Mouse (Mus musculus) adrenal gland (tissue): ENCODE results near the gene Slco2b1.
"Not testable (repeated sequence)": the region's sequence is repeated elsewhere in the genome, so short reads cannot be mapped to it uniquely, and the experiment has no call there.

Experiments used
- intact Hi-C: fragments of 180-260 bp; cut with DNase I; formaldehyde crosslinking; loops from one replicate; pipeline ENCODE4 v1.15.1; 2025

The Slco2b1 gene

GRCm38 (mm10) chr7:99694424-99694823, 16.7 kb downstream of the Slco2b1 start:
- intact Hi-C loops, result not testable (repeated sequence)

DNA sequence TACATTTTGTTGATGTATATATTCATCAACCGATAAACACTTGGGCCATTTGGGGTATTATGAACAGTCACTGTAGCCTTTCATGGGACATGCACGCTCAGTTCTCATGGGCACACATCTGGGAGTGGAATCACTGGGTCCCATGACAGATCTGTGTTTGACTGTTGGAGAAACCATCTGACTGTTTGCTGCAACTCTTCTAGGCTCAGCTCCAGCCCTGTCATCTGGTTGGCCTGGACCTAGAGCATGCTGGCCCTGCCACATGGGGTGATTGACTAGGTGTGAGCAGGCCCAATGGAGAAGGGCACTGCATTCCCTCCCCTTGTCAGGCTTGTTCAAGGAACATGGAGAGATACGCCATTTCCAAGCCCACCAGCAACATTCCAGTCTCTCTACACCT, 17.2 kb downstream of the Slco2b1 start:
- intact Hi-C loops, result no loop called here

DNA sequence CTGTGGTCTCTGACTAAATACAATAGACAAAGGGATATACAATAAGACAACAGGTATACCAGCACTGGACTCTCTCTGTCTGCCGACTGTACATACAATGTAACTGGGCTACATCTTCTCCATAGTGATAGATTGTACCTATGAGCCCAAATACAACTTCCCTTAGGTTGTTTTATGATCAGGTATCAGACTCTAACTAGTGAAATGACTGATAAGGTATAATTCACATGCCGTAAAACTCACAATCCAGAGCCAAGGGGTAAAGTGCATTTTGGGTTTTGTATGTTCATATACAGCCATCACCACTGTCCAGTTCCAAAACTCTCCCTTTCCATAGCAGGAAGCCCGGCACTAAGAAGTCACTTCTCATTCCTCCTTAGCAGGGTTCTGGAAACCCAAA, 17.8 kb downstream of the Slco2b1 start:
- intact Hi-C loops, result no loop called here

GRCm38 (mm10) chr7:99692396-99692795, 18.7 kb downstream of the Slco2b1 start:
- intact Hi-C loops, result no loop called here

- intact Hi-C loops, result no loop called here
Measured at GRCm38 (mm10) chr7:99690819-99691218, 20.3 kb downstream of the Slco2b1 start.

GRCm38 (mm10) chr7:99684086-99684485, 27.1 kb downstream of the Slco2b1 start:
- intact Hi-C loops, result no loop called here

GRCm38 (mm10) chr7:99680771-99681170, 30.4 kb downstream of the Slco2b1 start:
- intact Hi-C loops, result no loop called here

GRCm38 (mm10) chr7:99674890-99675289, 36.2 kb downstream of the Slco2b1 start:
- intact Hi-C loops, result no loop called here

GRCm38 (mm10) chr7:99674209-99674608, 36.9 kb downstream of the Slco2b1 start:
- intact Hi-C loops, result no loop called here

DNA sequence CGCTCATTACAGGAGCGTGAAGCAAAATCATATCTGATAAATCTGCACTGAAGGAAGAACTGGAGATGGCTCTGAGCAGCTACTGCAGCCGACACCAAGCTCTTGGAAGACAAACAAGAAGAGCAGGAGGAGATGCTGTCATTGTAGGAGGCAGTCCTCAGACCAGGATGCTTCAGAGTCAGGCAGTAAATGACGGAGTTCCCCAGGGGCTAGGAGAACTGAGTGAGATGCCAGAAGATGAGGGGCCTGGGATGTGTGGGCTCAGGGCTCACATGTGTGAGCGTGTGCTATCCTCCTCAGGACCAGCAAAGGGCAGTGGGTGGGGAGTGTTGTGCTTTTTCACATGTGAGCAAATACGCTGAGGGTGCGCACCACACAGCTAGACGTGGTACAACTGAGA, 38.0 kb downstream of the Slco2b1 start:
- intact Hi-C loops, result no loop called here

- intact Hi-C loops, result no loop called here
Measured at GRCm38 (mm10) chr7:99671544-99672435, 39.4 kb downstream of the Slco2b1 start.

DNA sequence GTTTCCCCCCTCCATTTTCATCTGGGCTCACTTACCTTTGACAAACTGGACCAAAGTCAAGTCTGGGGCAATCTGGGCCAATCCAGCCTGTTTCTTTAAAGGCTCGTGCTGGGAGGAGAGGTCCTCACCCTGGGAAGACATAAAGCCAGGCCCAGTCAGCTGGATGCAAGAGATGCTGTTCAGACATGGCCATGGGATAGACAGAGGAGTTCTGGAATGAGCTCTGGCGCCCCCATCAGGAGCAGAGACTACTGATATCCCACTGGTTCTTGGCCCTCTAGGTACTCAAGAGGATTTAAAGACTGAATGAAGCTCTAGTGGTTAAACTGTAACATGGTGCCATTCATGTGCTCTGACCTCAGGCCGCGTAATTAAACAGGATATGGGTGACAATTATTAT, 40.2 kb downstream of the Slco2b1 start:
- intact Hi-C loops, result no loop called here

GRCm38 (mm10) chr7:99668802-99669201, 42.3 kb downstream of the Slco2b1 start:
- intact Hi-C loops, result loop anchor here (5.0 kb wide), 1 partner anchor 42 kb away; the partner anchor contains the start of gene Tpbgl

DNA sequence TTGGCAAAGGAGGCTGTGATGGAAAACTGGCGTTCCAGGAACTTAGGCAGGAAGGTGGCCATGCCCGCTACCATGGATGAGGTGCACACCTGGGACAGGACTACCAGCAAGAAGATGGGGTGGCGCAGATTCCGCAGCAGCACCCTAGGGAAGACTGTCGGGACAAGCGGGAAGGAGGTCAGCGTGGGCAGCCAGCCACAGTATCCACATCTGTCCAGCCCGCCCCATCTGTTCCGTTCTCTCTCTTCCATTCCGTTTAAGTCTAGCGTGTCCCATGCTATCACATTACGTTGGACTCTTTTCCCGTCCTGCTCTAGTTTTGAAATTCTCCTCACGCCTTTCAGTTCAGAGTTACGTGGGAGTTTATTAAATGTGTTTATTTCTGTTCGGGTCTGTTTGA, 44.0 kb downstream of the Slco2b1 start:
- intact Hi-C loops, result loop anchor here (5.0 kb wide), 1 partner anchor 40 kb away; the partner anchor contains the start of gene Tpbgl

- intact Hi-C loops, result loop anchor here (5.0 kb wide), 1 partner anchor 39 kb away; the partner anchor contains the start of gene Tpbgl
Measured at GRCm38 (mm10) chr7:99665731-99666452, 45.2 kb downstream of the Slco2b1 start.

DNA sequence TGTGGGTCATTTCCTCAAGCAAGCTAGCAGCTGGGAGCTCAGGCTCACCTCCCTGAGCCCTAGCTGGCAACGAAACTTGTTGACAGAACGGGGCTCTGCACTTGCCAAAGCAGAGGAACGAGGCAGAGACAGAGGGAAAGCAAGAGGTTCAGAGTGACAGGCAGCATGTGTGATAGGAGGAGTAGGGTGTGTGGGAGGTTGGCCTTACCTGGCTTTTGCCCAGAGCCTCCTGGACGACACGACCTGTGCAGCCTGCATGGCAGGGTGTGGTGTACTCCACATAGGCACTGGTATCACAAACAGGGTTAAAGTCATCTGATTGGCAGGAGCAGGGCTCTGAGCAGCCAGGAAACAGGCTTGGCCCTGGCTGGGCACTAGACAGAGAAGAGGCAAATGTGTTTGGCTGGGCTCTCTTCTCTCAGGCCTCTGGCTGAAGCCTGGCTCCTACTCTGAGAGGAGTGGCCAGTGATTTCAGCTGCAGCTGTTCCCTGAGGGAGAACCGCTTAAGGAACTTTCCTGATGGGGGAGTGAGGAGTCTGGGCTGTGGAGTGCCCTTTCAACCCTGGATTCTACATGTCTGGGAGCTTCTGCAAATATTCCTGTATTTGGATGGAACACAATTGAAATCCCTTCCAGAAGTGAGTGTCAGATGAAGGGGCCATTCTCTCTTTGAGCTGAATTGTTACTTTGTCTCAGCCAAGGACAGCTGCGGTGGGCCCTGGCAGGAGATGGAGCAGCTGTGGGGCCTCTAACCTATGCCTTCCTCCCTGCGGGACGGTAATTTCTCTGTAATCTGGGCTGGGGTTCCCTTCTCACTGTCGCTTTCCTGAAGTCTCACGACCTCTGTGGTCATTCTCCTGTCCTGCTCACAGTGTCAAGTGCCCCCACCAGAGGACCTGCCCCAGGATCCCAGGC, 46.3 kb downstream of the Slco2b1 start:
- intact Hi-C loops, result loop anchor here (5.0 kb wide), 2 partner anchors 38 to 132 kb away; partner anchors contain the start of gene Tpbgl

DNA sequence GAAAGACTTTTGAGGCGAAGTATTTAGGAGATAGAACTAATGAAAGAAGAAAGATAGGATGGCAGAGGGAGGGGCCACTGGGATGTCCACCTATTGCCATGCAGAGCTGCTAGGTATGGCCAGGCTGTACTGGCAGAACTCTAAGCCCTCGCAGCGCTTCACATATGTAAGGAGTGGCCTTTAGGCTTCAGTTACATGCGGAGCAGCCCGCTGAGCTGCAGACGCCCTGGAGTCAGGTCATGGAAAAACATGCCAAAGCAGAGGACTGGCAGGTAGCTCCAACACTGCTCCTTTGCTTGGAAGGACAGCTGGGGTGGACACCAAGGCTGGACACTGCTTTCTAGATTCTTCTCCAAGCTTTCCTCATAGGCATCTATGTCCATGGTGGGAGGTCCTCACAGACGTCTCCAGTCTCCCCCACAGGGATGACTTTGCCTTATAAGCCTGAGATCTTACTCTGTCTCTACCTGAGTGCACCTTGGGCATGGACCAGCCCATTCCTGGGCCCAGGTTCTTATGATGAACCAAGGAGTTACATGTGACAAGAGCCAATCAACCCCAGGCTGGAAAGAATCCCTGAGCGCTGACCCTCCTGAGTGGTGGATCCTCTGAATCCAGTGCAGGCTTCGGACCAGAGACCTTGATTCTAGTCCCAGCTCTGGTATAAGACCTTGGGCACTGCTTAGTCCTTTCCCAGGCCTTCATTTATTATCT, 47.5 kb downstream of the Slco2b1 start:
- intact Hi-C loops, result loop anchor here (5.0 kb wide), 1 partner anchor 134 kb away; no protein-coding TSS in a partner anchor

GRCm38 (mm10) chr7:99662311-99662710, 48.8 kb downstream of the Slco2b1 start:
- intact Hi-C loops, result loop anchor here (5.0 kb wide), 1 partner anchor 135 kb away; no protein-coding TSS in a partner anchor

DNA sequence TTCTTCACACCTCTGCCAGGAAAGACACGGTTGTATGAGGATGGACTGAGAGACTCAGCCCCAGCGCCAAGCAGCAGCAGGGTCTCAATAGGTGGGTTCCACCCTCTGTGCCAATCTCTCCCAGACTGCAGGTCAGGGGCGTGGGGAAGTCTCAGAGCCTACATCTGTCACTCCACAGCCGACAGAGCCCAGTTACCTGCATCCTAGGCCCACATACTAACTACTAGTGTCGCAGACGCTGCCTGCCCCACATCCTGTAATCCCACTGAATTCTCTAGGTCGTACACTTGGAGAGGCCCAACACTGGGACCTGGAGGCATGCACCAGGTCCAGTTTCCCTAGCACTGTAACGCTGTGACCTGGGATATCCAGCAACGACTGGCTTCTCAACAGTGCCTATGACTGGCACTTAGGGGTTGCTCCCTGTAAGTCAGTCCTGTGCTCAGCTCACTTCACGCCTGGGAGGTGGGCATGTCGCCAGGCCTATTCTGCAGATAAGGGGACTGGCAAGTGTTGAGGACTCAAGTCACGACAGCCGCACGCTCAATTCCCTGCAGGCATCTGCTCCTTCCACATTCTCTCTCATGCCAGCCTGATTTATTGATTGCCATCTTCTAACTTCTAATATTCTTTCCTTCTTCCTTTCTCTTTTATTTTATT, 49.4 kb downstream of the Slco2b1 start:
- intact Hi-C loops, result loop anchor here (5.0 kb wide), 1 partner anchor 136 kb away; no protein-coding TSS in a partner anchor

GRCm38 (mm10) chr7:99661071-99661470, 50.1 kb downstream of the Slco2b1 start:
- intact Hi-C loops, result loop anchor here (5.0 kb wide), 1 partner anchor 136 kb away; no protein-coding TSS in a partner anchor
